Mouse (Mus musculus) spleen, adult 18-20 months (tissue): ENCODE measurements around the gene Taf5.

Source experiments
- DNase-seq, 2 experiments: peaks; one replicate each; pipeline ENCODE4 v3.0.0; 2022; ENCODE audit warnings: mixed read lengths in 2 of 2

Taf5 gene

DNA sequence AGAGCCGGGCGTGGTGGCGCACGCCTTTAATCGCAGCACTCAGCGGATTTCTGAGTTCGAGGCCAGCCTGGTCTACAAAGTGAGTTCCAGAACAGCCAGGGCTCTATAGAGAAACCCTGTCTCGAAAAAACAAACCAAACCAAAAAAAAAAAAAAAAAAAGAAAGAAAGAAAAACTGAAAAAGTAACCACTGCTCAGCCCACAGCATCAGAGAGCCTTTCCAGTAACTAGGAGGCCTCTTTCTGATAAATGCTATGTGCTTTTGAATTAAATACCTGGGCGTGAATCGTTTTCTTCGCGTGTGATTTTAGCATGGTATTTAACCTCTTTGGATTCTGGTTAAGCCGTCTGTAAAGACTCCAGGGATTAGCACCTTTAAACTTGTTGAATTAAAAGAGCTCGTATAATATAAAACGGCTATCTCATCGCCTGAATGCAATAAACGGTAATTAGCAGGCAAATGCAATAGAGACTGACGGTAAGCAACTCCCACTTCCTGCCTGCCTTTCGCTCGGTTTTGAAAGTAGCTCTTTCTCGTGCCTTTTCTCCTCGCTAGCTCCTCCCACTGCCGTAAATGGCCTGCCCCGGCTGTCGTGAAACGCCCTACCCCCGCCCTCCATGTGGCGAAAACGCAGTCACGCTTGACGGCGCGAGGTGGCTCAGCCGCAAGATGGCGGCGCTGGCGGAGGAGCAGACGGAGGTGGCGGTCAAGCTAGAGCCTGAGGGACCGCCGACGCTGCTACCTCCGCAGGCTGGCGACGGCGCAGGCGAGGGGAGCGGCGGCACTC lies at the start of gene Taf5:
Gene Taf5, plus strand, starts transcription at position 651 of the 787 bp plus-strand sequence.
- peak; percentile 94 to 97 for DNase-seq

DNA sequence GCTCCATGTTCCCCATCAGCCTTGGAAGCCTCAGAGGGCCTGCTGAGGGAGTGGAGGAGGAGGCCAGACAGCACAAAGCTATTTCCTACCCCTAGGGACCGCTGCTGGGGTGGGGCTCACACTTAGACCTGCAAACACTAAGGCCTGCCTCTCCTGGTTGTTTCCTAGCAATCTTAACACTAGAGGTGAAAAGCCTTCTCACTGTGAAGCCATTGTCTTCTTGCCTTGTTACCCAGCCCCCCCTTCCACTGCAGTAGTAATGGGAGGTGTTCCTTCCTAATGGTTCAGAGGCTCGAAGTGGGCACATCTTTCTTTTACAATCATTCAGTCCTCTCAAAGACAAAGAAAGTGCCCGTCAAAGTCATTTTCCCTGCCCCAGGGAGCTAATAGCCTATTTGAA lies 49.7 kb upstream of the Taf5 start:
- no peak for DNase-seq

GRCm38 (mm10) chr19:47018330-47018729 lies 49.2 kb upstream of the Taf5 start:
- no peak for DNase-seq

- DNase-seq: no peak
Observed at GRCm38 (mm10) chr19:47019326-47019725, 48.2 kb upstream of the Taf5 start.

DNA sequence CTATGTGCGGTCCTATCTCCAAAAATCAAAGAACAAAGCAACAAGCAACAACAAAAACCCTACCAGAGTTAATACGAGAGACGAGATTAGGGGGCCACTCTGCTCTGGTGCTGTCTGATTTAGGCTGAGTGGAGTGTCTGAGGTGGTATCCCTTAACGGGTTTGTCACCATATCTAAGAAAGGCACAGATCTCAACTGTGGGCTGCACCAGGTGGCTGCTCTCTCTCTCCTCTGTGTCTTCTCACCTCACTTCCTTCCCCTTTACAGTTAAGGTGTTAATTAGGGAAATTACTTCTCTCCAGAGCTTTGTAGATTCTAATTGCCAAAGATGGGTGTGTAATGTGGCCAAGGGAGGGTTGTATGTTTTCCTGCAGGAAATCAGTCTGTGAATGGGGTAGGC lies 44.8 kb upstream of the Taf5 start:
- no peak for DNase-seq

GRCm38 (mm10) chr19:47023546-47023945 lies 44.0 kb upstream of the Taf5 start:
- no peak for DNase-seq

GRCm38 (mm10) chr19:47024954-47025353 lies 42.6 kb upstream of the Taf5 start:
- DNase-seq: no peak

GRCm38 (mm10) chr19:47026513-47026912 lies 41.0 kb upstream of the Taf5 start:
- DNase-seq: no peak

- DNase-seq: no peak
Observed at GRCm38 (mm10) chr19:47029796-47030195, 37.8 kb upstream of the Taf5 start.

DNA sequence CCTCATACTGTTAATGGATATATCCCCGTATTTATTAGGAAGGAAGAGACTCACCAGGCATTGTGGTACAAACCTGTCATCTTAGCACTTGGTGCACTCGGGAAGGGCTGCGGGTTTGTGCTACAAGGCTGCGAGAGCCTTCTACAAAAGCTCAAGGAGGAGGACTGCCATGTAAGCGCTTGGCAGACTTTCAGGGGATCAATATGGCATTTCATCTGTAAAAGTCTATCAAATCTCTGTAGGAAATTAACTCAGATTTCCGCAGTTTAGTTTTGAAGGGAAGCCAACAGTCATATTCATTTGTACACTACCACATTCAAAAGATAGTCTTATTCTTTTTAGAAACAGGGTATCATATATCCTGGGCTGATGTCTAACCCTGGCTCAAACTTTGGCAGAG lies 35.8 kb upstream of the Taf5 start:
- DNase-seq: no peak

- no peak for DNase-seq
Observed at GRCm38 (mm10) chr19:47034916-47035315, 32.6 kb upstream of the Taf5 start.

GRCm38 (mm10) chr19:47036596-47036995 lies 30.9 kb upstream of the Taf5 start:
- no peak for DNase-seq

- no peak for DNase-seq
Observed at GRCm38 (mm10) chr19:47040720-47041473, 26.6 kb upstream of the Taf5 start.

DNA sequence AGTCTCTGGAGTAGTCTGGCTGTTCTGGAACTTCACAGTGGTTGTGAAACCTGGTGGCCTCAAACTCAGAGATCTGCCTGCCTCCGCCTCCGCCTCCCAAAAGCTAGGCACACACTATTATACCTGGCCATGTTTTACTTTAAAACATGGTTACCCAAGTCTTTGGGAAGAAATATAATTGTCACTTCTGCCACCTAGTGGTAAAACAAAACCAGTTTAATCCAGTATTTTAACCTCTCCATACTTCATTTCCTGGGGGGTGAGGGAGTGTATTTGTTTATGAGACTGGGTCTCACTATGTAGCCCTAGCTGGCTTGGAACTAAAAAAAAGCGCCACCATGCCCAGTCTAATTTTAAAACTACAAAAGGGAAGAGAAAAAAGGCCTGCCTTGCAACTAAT lies 23.9 kb upstream of the Taf5 start:
- no peak for DNase-seq

- no peak for DNase-seq
Observed at GRCm38 (mm10) chr19:47046343-47046742, 21.2 kb upstream of the Taf5 start.

DNA sequence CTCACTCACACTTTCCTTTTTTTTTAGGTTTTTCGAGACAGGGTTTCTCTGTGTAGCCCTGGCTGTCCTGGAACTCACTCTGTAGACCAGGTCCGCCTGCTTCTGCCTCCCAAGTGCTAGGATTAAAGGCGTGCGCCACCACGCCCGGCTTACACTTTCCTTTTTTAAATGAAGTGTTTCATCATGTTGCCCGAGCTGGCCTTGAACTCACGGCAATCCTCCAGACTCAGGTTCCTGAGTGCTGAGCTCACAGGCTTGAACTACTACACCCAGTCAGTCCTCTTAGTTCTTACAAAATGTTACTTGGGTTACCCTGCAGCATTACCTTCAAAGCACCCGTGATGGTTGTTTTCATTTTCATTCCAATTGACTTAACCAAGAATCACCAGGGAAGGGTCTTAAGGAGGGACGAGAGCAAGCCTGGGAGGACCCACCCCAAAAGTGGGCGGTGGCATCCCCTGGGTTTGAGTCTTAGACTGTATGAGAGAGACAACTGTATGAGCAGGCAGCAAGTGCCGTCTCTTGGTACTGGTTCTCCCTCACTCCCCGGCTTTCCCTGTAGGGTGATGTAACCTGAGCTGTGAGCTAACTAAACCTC lies 20.2 kb upstream of the Taf5 start:
- no peak for DNase-seq

- DNase-seq: no peak
Observed at GRCm38 (mm10) chr19:47049061-47049460, 18.5 kb upstream of the Taf5 start.

GRCm38 (mm10) chr19:47049840-47050239 lies 17.7 kb upstream of the Taf5 start:
- DNase-seq: no peak

DNA sequence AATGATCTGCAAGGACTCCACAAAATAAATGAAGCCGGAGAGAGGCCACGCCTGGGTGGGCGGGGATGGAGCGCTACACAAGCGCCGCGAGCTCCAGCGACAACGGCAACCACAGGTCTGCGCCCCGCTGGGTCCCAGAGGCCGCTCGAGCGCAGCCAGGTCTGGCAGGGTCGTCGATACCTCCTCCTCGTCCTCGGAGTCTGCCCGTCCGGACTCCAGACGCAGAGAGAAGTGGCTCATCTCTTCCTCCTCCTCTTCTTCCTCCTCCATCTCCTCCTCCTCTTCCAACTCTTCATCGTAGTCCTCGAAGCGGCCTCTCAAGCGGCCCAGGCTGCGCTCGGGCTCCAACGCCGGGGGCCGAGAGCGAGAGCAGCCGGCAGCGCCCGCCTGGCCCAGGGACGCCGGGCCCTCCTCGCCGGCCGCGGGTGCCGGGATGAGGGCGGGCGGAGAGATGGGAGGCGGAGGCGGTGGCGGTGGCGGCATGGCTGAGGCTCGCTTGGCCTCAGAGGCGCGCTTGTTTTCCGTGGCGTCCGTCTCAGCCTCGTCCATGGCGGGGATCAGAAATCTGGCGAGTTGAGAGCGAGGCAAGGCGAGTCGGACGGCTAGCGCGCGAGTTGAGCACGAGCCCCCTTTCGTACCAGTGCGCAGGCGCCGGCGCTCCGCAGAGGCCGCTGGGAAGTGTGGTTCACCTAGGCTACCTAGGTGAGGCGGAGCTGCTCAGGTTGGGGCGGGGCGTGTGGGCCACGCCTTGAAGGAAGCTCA lies 17.1 kb upstream of the Taf5 start, which contains the start of gene Pcgf6:
Gene Pcgf6, minus strand, starts transcription at position 636 of the 762 bp plus-strand sequence.
- DNase-seq: peak; percentile 76 to 80

DNA sequence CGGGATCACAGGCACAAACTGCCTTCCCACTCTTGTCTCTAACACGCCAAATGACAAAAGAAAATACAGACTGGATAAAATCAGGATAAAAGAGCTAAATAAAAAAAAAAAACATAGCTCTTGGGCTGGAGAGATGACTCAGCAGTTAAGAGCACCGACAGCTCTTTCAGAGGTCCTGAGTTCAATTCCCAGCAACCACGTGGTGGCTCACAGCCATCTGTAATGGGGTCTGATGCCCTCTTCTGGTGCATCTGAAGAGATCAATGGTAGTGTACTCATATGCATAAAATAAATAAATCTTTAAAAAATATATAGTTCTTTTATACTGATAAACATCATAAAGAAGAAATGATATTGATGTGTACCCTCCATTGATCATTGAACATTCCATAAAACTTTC lies 14.6 kb upstream of the Taf5 start:
- no peak for DNase-seq

GRCm38 (mm10) chr19:47053471-47053870 lies 14.1 kb upstream of the Taf5 start:
- no peak for DNase-seq

- no peak for DNase-seq
Observed at GRCm38 (mm10) chr19:47057684-47058083, 9.9 kb upstream of the Taf5 start.

DNA sequence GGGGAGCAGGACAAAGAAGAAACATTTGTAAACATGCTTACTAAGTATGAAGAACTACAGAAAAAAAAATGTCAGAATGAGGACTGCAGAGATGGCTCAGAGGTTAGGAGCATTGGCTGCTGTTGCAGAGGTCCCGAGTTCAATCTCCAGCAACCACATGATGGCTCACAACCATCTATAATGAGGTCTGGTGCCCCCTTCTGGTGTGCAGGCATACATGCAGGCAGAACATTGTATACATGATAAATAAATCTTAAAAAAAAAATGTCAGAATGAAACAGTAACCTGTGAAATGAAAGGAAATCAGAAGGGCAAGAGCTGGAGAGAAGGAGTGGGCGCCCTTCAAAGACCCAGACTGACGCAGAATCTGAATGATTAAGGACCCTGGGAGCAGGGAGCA lies 1.7 kb upstream of the Taf5 start:
- no peak for DNase-seq
